Mouse (Mus musculus): ENCODE results near the gene 9930111J21Rik1.
"Not testable (repeated sequence)": the region's sequence is repeated elsewhere in the genome, so short reads cannot be mapped to it uniquely, and the experiment has no call there.

GRCm38 (mm10) chr11:48928068-48928467, 51.1 kb downstream of the 9930111J21Rik1 start:
- TF ChIP-seq POLR2A (IDR thresholded peaks at IDR 0.05; ENCODE audit: control insufficient read depth, extremely low read depth, insufficient read depth, low read length, poor library complexity); CTCF (IDR thresholded peaks at IDR 0.05; ENCODE audit: borderline replicate concordance, control insufficient read depth, extremely low read depth, insufficient read depth, low read length, poor library complexity): not testable (repeated sequence)
